In genomic region chr1:170588879-170589218, GRCm38 (mm10) we compare ENCODE assay signal across 8 mouse cellular contexts. TPM values are rescaled to one million over a fixed set of nuclear protein-coding genes. Genes with fewer than 3 reads are reported as not detected.
DNase-seq lines count a peak whose midpoint lies in the region; ATAC-seq and TF ChIP-seq lines count a peak whose summit lies in the region.

No protein-coding gene starts in this region.

- H3K4me2 ChIP-seq in myocyte (ENCODE audit: low read depth) = peak overlapping the region; percentile 81

- ATAC-seq in cerebellum, adult (ENCODE audit: insufficient number of reproducible peaks, low FRiP score, low TSS enrichment) = peak; percentile 10; the same call in 1 of the 2 replicates

- peak overlapping the region; percentile 71 for H3K4me3 ChIP-seq in forebrain, embryonic 10.5 days
- no peak overlapping the region for H3K4me3 ChIP-seq in myocyte

- TF ChIP-seq POLR2A in myocyte (IDR thresholded peaks at IDR 0.05; ENCODE audit: insufficient read length, low read depth) = no peak

- peaks cover 30% of the 10 kb centered on the region for H3K4me1 ChIP-seq in forebrain, embryonic 10.5 days

- H3K79me2 ChIP-seq in myocyte (ENCODE audit: control insufficient read depth, insufficient read depth) = no peaks in the 10 kb centered on the region

- H3ac ChIP-seq in myocyte (ENCODE audit: control insufficient read depth, insufficient read length) = peak overlapping the region; percentile 38

- no peak for DNase-seq in cerebellum, adult 9-11 months
- DNase-seq in B cell, adult 2 months = peak; percentile 5 to 13
- no peak for DNase-seq in forebrain, embryonic 10.5 days (ENCODE audit: extremely low spot score, low spot score)
- DNase-seq in kidney, postnatal 14 days = peak; percentile 30
- DNase-seq in adrenal gland, adult 8-10 months = no peak
- DNase-seq in Muller cell, postnatal 12 days (ENCODE audit: inconsistent ontology term) = no peak

- peaks cover 22% of the 10 kb centered on the region for H3K27me3 ChIP-seq in forebrain, embryonic 10.5 days (ENCODE audit: poor library complexity, severe bottlenecking)
- H3K27me3 ChIP-seq in myocyte (ENCODE audit: control insufficient read depth, insufficient read depth, insufficient read length) = peaks cover 27% of the 10 kb centered on the region

- WGBS in forebrain, embryonic 10.5 days = 6% methylated on average over 8 of the region's 8 CpGs

- H3K36me3 ChIP-seq in forebrain, embryonic 10.5 days (replicated peaks) = peaks cover 22% of the 10 kb centered on the region
- H3K36me3 ChIP-seq in myocyte (ENCODE audit: control insufficient read depth, insufficient read depth) = no peaks in the 10 kb centered on the region

- peaks cover 4% of the 10 kb centered on the region; the same call in 1 of the 2 replicates for H3K9me3 ChIP-seq in forebrain, embryonic 10.5 days

- H3K27ac ChIP-seq in forebrain, embryonic 10.5 days = peak overlapping the region; percentile 86

TF ChIP-seq in myocyte, 11 proteins besides CTCF, POLR2A, EP300 and RAD21:
- TF ChIP-seq USF1 (IDR thresholded peaks at IDR 0.05; ENCODE audit: low read depth) (no peak), TCF12 (IDR thresholded peaks at IDR 0.05; ENCODE audit: insufficient read depth, poor library complexity, severe bottlenecking) (no peak), SRF (IDR thresholded peaks at IDR 0.05; ENCODE audit: control insufficient read depth, insufficient read length, low read depth) (no peak), POLR2AphosphoS2 (IDR thresholded peaks at IDR 0.05; ENCODE audit: insufficient read length, low read depth) (no peak), TCF3 (IDR thresholded peaks at IDR 0.05; ENCODE audit: insufficient read length, low read depth) (no peak), REST (IDR thresholded peaks at IDR 0.05; ENCODE audit: insufficient read depth, insufficient read length) (no peak), E2F4 (IDR thresholded peaks at IDR 0.05; ENCODE audit: insufficient read depth) (no peak), CEBPB (IDR thresholded peaks at IDR 0.05; ENCODE audit: insufficient read depth, poor library complexity, severe bottlenecking) (no peak), MAX (IDR thresholded peaks at IDR 0.05; ENCODE audit: low read depth) (no peak), MYOD1 (IDR thresholded peaks at IDR 0.05; ENCODE audit: control insufficient read depth in 1 of 3, insufficient read length in 2 of 3, low read depth in 2 of 3) (no peak), MYOG (IDR thresholded peaks at IDR 0.05; ENCODE audit: control insufficient read depth in 1 of 3, insufficient read depth in 1 of 3, insufficient read length in 2 of 3, low read depth in 2 of 3) (no peak)

RNA-seq across cellular contexts. Expression of gene Nos1ap, which starts 0.8 kb away (rescaled TPM):
- 9.8 and 10.5 TPM in 2 replicates for polyA plus RNA-seq in forebrain, embryonic 10.5 days (2016; fragmentation: Nextera tagmentation; extraction: Ambion mirVana)
- polyA plus RNA-seq in myocyte (2012; fragmentation: generic; extraction: Trizol) = 0.14 TPM
- total RNA-seq in adrenal gland, adult 8-10 months (2022) = 10 to 100 TPM; 19.9 to 46.9 (median 29.7) TPM

RNA-seq across cellular contexts. Expression of gene Olfml2b, which starts 55.5 kb away (rescaled TPM):
- polyA plus RNA-seq in forebrain, embryonic 10.5 days (2016; fragmentation: Nextera tagmentation; extraction: Ambion mirVana) = 4.1 and 5.3 TPM in 2 replicates
- 69.0 TPM for polyA plus RNA-seq in myocyte (2012; fragmentation: generic; extraction: Trizol)
- 1 to 10 TPM; 3.3 to 5.9 (median 4.6) TPM for total RNA-seq in adrenal gland, adult 8-10 months (2022)

Comparison
In these comparisons a context has a peak if more than half of its experiments do, and no peak if none do; other contexts are left out.
1. DNase-seq: peak in B cell, adult 2 months (2 of 2) and kidney, postnatal 14 days (single experiment); none in cerebellum, adult 9-11 months (single experiment), forebrain, embryonic 10.5 days (single experiment), adrenal gland, adult 8-10 months (single experiment) and Muller cell, postnatal 12 days (single experiment).
2. RNA of gene Olfml2b, which starts 55.5 kb away (polyA plus RNA-seq): 69.0 TPM in myocyte (single experiment); 4.1 to 5.3 TPM in forebrain, embryonic 10.5 days; every median in the first group is over 10 times any median in the second.